Mouse (Mus musculus) embryo, embryonic 9.5 days (tissue): Measurements from ENCODE around the gene Nudt8.

Experiments used
- DNase-seq: peaks from one replicate; pipeline ENCODE4 v3.0.0-alpha.2; 2017; ENCODE audit errors: extremely low spot score

Nudt8 gene

DNA sequence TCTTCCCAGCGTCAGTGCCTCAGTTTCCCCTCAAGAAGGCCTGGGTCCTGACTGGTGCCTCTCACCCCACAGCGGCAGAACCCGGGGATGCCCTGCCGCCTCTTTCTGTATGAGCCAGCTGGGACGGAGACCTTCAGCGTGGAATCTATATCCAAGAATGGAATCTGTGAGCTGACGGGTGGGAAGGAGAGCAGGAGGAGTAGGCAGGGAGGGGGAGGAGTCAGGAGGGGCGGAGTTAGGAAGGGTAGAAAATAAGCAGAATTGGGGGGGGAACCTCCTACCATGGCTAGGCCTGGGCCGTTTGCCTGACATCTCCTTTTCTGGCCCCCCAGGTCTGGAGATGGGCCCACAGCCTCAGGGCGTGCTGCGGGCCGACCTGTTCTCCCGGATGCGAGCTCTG is 12.3 kb upstream of the Nudt8 start:
- no peak for DNase-seq

GRCm38 (mm10) chr19:3988750-3989149 is 11.6 kb upstream of the Nudt8 start:
- no peak for DNase-seq

GRCm38 (mm10) chr19:3990804-3991203 is 9.6 kb upstream of the Nudt8 start:
- peak; percentile 33 for DNase-seq

GRCm38 (mm10) chr19:3991562-3991961 is 8.8 kb upstream of the Nudt8 start:
- DNase-seq: no peak

- DNase-seq: no peak
Observed at GRCm38 (mm10) chr19:3991966-3992365, 8.4 kb upstream of the Nudt8 start.

DNA sequence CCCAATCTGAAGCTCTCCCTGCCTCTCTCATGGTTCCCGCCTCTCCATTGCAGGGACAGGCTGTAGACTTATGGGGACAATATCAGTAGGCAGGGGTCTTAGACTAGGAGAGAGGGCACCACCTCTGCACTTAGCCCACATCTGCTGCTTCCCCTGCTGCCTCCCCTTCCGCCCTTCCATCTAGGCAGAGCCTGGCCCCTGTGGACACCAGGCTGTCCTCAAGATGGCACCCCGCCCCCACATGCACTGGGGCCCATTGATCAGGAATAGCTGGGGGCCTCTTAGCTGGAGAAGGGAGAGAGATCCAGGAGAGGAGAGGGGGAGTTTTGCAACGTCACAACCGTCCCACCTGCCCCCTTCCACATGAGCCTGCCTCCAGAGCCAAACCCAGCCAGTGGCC is 8.0 kb upstream of the Nudt8 start, which contains the start of gene Tbx10:
Gene Tbx10, plus strand, starts transcription at position 337 of the 400 bp plus-strand sequence.
- no peak for DNase-seq

DNA sequence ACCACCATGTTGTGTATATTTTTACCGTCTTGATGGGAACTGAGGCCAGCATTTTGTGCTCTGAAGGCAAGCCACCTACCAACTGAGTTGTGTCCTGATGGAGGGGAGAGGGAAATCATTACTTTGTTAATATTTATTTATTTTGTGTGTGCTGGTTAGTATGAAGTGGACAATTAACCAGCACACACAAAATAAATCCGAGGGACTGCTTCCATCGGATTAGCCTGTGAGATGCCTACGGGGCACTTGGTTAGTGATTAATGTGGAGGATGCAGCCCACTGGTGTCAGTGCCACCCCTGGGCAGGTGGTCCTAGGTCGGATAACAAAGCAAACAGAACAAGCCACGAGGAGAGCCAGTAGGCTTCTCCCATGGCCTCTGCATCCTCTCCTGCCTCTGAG is 5.4 kb upstream of the Nudt8 start:
- no peak for DNase-seq

DNA sequence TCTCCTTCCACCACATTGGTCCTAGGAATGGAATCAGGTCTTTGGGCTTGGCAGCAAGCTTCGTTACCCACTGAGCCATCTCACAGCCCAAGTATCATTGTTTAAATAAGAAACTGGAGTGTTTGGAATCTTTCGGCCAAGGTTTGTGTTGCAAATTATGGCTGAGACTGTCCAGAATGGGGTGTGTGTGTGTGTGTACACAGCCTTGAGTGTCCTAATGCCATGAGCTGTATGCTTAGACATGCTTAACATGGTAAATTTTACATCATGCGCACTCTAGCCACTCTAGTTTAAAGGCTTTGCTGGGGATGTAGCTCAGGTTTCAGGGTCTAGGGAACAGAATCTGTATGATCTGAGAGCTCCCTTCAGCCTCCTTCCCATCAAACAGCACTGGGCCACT is 4.9 kb upstream of the Nudt8 start:
- no peak for DNase-seq

- DNase-seq: no peak
Observed at GRCm38 (mm10) chr19:3996106-3996505, 4.3 kb upstream of the Nudt8 start.

GRCm38 (mm10) chr19:3996747-3997146 is 3.6 kb upstream of the Nudt8 start:
- no peak for DNase-seq

DNA sequence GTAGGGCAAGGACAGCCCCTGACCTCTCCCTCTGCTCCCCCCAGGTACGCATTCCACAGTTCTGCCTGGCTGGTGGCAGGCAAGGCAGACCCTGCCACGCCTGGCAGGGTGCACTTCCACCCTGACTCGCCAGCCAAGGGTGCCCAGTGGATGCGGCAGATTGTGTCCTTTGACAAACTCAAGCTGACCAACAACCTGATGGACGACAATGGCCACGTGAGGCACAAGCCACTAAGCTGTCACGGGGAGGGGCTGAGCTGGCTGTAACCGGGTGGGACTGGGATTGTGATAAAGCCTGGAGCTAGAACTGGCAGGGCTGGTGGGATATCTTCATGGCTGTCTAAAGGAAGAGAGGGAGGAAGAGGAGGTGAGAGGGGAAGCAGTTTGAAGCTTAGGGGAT is 3.1 kb upstream of the Nudt8 start:
- no peak for DNase-seq

DNA sequence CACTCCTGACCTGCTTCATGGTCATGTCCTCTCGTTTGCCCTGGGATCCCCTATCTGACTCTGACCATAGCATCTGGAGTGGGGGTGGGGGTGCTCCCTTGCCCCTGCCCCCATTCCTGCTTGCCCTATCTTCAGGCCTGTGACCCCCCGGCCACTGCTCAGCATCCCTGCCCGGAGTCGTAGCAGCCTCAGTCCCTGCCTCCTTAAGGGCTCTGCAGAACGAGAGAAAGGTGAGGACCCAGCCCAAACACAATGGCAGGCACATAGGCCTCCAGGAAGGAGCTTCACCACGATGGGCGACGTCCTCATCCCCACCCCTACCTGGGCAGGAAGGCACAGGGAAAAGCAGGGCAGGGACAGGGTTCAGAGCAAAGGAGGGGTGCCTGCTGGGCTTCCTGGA is 2.0 kb upstream of the Nudt8 start:
- DNase-seq: no peak

GRCm38 (mm10) chr19:3999121-3999730 is 1.2 kb upstream of the Nudt8 start:
- no peak for DNase-seq

DNA sequence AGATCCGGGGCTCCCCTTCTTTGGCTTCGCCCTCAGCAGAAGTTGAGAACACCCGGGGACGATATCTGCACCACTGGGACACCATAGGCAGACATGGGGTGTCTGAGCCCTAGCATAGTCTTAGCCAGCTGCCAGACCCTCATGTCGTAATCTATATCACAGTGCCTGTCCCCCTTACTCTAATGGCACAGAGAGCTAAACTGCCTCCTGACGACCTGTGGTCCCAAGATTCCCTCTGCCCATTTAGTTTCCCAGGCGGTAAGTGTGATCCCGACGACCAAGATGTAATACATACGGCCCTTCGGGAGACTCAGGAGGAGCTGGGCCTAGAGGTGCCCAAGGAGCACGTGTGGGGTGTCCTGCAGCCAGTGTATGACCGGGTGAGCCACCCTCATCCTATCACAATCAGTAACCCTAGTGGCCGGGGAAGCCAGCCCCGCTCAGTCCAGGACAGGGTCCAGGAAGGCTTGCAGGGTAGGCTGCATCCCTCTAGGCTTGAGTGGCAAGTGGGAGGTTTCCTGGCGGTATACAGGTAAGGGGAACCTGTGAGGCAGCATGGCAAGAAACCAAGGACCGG is 657 bp downstream of the Nudt8 start:
- peak; percentile 28 for DNase-seq

- no peak for DNase-seq
Observed at GRCm38 (mm10) chr19:4001752-4002151, 1.4 kb downstream of the Nudt8 start.

DNA sequence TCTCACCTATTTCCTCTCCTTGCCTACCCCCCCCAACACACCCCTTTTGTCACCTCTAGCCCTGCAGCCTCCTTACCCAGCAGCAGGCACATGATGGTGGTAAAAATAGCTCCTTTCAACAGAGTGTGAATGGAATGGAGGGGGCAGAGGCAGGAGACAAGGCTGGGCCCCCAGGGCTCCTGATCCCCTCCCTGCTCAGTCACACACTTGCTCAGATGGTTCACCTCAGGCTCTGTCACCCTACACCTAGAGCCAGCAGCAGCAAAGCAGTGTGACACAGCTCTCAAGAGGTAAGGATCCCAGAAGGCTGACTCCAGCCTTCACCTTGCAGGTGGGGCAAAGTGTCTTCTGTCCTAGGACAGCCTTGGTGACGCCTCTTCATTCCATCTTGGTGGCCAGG is 2.7 kb downstream of the Nudt8 start, which contains the start of gene Doc2g:
Gene Doc2g, plus strand, starts transcription at position 202 of the 400 bp plus-strand sequence.
- DNase-seq: no peak

DNA sequence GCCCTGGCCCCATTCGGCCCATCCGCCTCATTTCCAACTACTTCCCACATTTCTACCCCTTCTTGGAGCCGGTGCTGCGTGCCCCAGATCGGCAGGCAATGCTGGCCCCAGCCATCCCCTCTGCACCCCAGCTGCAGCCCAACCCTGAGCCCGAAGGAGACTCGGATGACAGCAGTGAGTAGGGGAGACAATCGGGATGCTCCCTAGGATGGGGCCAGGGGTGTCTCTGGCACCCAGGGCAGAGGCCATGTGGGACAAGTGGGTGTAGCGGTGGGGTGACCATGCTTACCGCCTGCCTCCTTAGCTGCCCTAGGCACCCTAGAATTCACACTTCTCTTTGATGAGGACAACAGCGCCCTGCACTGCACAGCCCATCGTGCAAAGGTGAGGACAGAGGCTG is 3.3 kb downstream of the Nudt8 start:
- no peak for DNase-seq

- DNase-seq: no peak
Observed at GRCm38 (mm10) chr19:4004331-4004730, 4.0 kb downstream of the Nudt8 start.

DNA sequence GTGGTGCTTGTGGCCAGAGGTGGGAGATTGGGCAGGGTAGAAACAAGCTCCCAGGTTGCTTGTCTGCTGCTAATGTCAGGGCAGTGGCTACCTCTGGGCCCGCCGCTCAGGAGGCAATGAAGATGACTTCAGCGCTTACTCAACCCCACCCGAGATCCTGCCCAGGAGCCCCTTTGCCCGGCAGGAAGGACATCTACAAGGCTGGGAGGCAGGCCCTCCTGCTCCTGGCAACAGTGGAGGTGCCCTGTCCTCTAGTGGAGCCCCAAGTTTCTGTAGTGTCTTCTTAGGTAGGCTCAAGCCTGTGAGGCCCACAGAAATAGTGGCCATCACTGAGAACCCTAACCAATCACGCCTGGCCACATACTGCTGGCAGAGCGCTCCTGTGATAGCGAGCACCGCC is 4.7 kb downstream of the Nudt8 start:
- DNase-seq: no peak

DNA sequence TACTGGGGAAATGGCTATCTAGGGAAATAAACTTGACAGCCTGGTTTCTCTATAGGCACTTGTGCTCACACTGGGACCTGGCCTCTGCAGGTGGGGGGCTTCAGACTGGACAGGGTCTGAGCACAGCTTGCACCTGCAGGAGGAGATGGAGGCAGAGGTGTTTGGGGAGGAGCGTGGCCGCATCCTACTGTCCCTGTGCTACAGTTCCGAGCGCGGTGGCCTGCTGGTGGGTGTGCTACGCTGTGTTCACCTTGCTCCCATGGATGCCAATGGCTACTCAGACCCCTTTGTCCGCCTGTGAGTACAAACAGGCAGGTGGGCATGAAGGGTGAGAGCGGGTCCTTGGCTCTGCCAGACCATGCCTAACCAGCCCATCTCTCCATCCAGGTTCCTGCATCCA is 5.6 kb downstream of the Nudt8 start:
- DNase-seq: no peak

- DNase-seq: no peak
Observed at GRCm38 (mm10) chr19:4011086-4011485, 10.7 kb downstream of the Nudt8 start.

GRCm38 (mm10) chr19:4012432-4013022 is 12.1 kb downstream of the Nudt8 start, which contains the start of gene Ndufv1:
Ndufv1 (minus strand) TSS chr19:4012806.
- DNase-seq: peak; percentile 95

- DNase-seq: no peak
Observed at GRCm38 (mm10) chr19:4013066-4013465, 12.7 kb downstream of the Nudt8 start.
